Mouse (Mus musculus) T-cell, adult 66 days (primary cell): ENCODE data around the gene Rnf113a2. TPM values are rescaled to one million over a fixed set of nuclear protein-coding genes. Genes with fewer than 3 reads are reported as not detected.

ENCODE experiments used
- total RNA-seq, 2 experiments: library from RNA; stranded (reverse); gene quantifications; 3 replicates in 1 of 2; 4 replicates in 1 of 2; pipeline ENCODE4 v1.2.4; 2023

The Rnf113a2 gene
- 10 to 100 TPM; 34.9 to 37.8 TPM for total RNA-seq

DNA sequence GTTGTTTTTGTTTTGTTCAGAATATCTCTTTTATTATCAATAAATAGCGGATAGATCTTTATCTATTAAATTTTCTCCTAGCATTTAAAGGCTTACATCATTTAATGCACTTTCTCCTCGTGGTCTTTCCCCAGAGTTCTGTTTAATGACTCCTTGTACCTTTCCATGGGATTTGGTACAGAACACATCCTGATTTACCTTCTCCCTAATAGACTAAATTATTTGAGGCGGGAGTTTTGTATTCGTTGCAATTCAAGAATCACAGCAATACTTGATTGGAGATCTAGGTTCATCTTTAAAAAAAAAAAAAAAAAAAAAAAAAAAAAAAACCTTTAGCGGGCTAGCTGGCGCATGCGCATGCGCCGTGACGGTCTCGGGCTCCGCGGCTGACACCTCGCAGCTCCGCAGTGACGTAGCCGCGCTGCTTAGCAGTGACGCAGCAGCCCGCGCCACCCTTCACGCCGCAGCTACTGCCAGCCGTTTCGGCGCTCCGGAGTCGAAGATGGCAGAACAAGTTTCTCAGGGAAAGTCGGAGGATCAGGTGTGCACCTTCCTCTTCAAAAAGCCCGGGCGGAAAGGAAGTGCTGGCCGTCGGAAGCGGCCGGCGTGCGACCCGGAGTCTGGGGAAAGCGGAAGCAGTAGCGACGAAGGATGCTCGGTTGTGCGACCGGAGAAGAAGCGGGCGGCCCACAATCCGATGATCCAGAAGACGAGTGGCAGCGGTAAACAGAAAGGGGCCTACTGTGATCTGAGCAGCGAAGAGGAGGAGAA lies at the start of gene Rnf113a2:
Gene Rnf113a2 (plus strand): TSS at position 363 of the 771 bp plus-strand sequence.

GRCm38 (mm10) chr12:84408819-84409507 lies 8.0 kb upstream of the Rnf113a2 start, which contains the start of the genes Entpd5 and Bbof1:
TSS of gene Entpd5 (minus strand) at chr12:84409029.
TSS of gene Bbof1 (plus strand) at chr12:84409071.

GRCm38 (mm10) chr12:84450718-84451646 lies 34.0 kb downstream of the Rnf113a2 start, which contains the start of the genes Aldh6a1 and Lin52:
TSS of gene Aldh6a1 (minus strand) at chr12:84451004.
TSS of gene Lin52 (plus strand) at chr12:84451422.

Other genes starting within 250 kb of the Rnf113a2 start
- 10 to 100 TPM; 90.8 to 95.5 TPM for gene Elmsan1, start 198.3 kb upstream of the Rnf113a2 start, total RNA-seq
- gene Ptgr2, start 132.0 kb upstream of the Rnf113a2 start, total RNA-seq, result 10 to 100 TPM; 17.4 to 19.6 TPM
- 10 to 100 TPM; 71.7 to 81.9 TPM for gene Zfp410, start 100.3 kb upstream of the Rnf113a2 start, total RNA-seq
- 10 to 100 TPM; 22.9 to 23.9 TPM for gene Coq6, start 55.5 kb upstream of the Rnf113a2 start, total RNA-seq
- gene Fam161b, start 55.4 kb upstream of the Rnf113a2 start, total RNA-seq, result 1 to 10 TPM; 1.3 TPM
- 10 to 100 TPM; 40.1 to 47.5 TPM for gene Entpd5, start 8.2 kb upstream of the Rnf113a2 start, total RNA-seq
- 1 to 10 TPM; 1.5 to 1.9 TPM for gene Bbof1, start 8.1 kb upstream of the Rnf113a2 start, total RNA-seq
- gene Aldh6a1, start 33.8 kb downstream of the Rnf113a2 start, total RNA-seq, result 10 to 100 TPM; 10.8 to 12.8 TPM
- gene Lin52, start 34.2 kb downstream of the Rnf113a2 start, total RNA-seq, result 10 to 100 TPM; 18.6 to 19.0 TPM
- not detected for gene Vsx2, start 152.6 kb downstream of the Rnf113a2 start, total RNA-seq
- 10 to 100 TPM; 20.1 to 20.7 TPM for gene Abcd4, start 200.2 kb downstream of the Rnf113a2 start, total RNA-seq
- gene Vrtn, start 223.8 kb downstream of the Rnf113a2 start, total RNA-seq, result not detected